Mouse (Mus musculus) heart, embryonic 11.5 days (tissue): ENCODE measurements around the gene Crybb1. TPM values are rescaled to one million over a fixed set of nuclear protein-coding genes. Genes with fewer than 3 reads are reported as not detected.

Experiments
- ATAC-seq: fragments of 200-750 bp; cut with Nextera tagmentation; replicated peaks from 2 replicates; pipeline ENCODE4 v1.8.0; 2017; ENCODE audit warnings: moderate library complexity; ENCODE audit not compliant: insufficient number of reproducible peaks, low FRiP score, low TSS enrichment
- H3K27ac ChIP-seq: fragments of 300-500 bp; sonication (generic); 2 replicates; pipeline ENCODE4 v1.5.1; 2014; ENCODE audit warnings: mild to moderate bottlenecking, low read depth, low read length
- H3K27me3 ChIP-seq: fragments of 300-500 bp; sonication (generic); 2 replicates; pipeline ENCODE4 v1.6.1; 2014; ENCODE audit warnings: mild to moderate bottlenecking, low read length, mixed read lengths; ENCODE audit not compliant: control insufficient read depth, insufficient read depth
- H3K36me3 ChIP-seq: fragments of 300-500 bp; sonication (generic); 2 replicates; pipeline ENCODE4 v1.6.1; 2014; ENCODE audit warnings: mild to moderate bottlenecking, low read length, moderate library complexity, mixed read lengths; ENCODE audit not compliant: control insufficient read depth, insufficient read depth
- H3K4me1 ChIP-seq: fragments of 300-500 bp; sonication (generic); 2 replicates; pipeline ENCODE4 v1.6.1; 2014; ENCODE audit warnings: low read length; ENCODE audit not compliant: control insufficient read depth, insufficient read depth
- H3K4me2 ChIP-seq: fragments of 300-500 bp; sonication (generic); 2 replicates; pipeline ENCODE4 v1.6.1; 2014; ENCODE audit warnings: mild to moderate bottlenecking, moderate library complexity
- H3K4me3 ChIP-seq: fragments of 300-500 bp; sonication (generic); 2 replicates; pipeline ENCODE4 v1.5.1; 2014; ENCODE audit warnings: low read depth, low read length
- H3K9ac ChIP-seq: fragments of 300-500 bp; sonication (generic); 2 replicates; pipeline ENCODE4 v1.6.1; 2014; ENCODE audit warnings: mild to moderate bottlenecking, low read depth, low read length, moderate library complexity
- H3K9me3 ChIP-seq: fragments of 300-500 bp; sonication (generic); replicated peaks from 2 replicates; pipeline ENCODE4 v1.6.1; 2016; ENCODE audit warnings: low read length; ENCODE audit not compliant: control insufficient read depth
- WGBS: fragments of 180-500 bp; shearing (Covaris S2); extraction: QIAGEN DNeasy Blood & Tissue Kit; methylation state at CpG from one replicate; pipeline ENCODE4 v1.1.7; 2014; ENCODE audit not compliant: insufficient replicate concordance; 5-methylcytosine and 5-hydroxymethylcytosine counted together
- polyA plus RNA-seq: library from polyadenylated mRNA; unstranded; fragments of >200 nt; fragmentation: Nextera tagmentation; extraction: Ambion mirVana; gene quantifications from 2 replicates; pipeline ENCODE4 v1.2.1, GENCODE M21; 2014

Crybb1 gene
- polyA plus RNA-seq, 1 experiment from 2014 or later, result not detected

DNA sequence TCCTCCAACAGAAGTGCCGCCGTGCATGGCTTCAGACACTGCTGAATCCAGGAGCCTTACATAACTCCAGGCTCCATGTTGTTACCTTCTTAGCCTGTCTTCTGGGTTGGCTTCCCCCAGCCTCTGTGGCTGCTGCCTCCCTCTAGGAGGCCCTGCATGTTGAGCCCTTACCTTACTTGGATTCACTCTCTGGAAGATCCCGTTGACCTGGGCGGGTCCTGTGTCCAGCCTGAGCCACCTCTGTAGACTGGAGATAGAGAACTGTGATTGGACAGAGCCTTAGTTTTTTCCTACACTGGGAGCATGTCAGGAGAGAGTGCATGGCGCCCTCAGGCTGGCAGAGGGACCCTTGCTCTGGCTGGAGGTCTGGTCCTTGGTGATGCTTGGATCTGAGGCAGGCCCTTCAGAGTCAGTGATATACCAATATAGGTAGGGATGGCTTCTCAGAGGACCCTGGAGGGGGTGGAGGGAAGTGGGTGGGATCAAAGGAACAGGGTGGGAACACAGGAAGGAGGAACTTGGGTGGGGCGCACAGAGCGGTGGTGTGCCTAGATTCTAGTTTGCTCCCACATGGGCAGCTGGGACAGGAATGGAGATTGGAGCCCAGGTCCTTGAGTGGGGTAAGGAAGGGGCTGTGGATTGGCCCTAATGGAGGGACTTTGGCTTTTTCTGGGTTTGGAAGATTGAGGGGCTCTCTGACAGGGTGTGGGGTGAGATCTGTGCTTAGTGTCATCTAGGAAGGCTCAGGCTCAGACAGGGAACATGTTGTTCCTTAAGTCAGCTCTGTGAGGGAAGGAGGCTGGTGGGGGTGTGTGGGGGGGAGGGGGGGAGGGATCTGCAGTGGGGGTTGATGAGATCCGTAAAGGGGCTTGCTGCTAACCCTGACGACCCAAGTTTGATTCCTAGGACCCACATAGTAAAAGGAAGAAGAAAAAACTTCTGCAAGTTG lies 32.9 kb downstream of the Crybb1 start:
- Histone ChIP-seq H3K4me3 (no peak overlapping the region), H3K4me1 (peaks cover 30% of the 10 kb centered on the region), H3K27ac (no peak overlapping the region), H3K36me3 (no peaks in the 10 kb centered on the region), H3K4me2 (no peak overlapping the region; the same call in 1 of the 2 replicates), H3K9me3 (no peaks in the 10 kb centered on the region), H3K27me3 (no peaks in the 10 kb centered on the region), H3K9ac (no peak overlapping the region)
- ATAC-seq, result no peak
- 69% methylated on average over 9 of the region's 9 CpGs for WGBS

DNA sequence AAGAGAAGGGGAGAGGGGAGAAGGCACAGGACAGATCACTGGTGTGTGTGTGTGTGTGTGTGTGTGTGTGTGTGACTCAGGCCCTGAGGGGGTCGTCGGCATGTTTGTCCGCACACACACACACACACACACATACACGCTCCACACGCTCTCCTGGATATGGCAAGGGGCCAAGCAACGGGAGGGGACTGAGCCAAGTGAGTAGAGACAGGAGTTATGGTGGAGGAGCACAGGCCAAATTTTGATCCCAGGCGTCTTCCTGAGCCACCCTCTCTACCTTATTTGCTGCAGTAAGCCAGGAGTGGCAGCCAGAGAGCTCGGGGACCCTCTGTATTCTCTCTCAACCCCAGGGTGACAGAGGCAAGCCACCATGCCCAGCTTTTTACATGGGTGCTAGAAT lies 33.6 kb downstream of the Crybb1 start:
- H3K27me3 ChIP-seq, result no peaks in the 10 kb centered on the region
- H3K4me3 ChIP-seq, result no peak overlapping the region
- no peaks in the 10 kb centered on the region for H3K9me3 ChIP-seq
- 72% methylated on average over 8 of the region's 8 CpGs for WGBS
- no peaks in the 10 kb centered on the region for H3K36me3 ChIP-seq
- no peak overlapping the region for H3K9ac ChIP-seq
- no peak overlapping the region for H3K4me2 ChIP-seq
- no peak overlapping the region for H3K27ac ChIP-seq
- ATAC-seq, result no peak
- peaks cover 23% of the 10 kb centered on the region for H3K4me1 ChIP-seq

DNA sequence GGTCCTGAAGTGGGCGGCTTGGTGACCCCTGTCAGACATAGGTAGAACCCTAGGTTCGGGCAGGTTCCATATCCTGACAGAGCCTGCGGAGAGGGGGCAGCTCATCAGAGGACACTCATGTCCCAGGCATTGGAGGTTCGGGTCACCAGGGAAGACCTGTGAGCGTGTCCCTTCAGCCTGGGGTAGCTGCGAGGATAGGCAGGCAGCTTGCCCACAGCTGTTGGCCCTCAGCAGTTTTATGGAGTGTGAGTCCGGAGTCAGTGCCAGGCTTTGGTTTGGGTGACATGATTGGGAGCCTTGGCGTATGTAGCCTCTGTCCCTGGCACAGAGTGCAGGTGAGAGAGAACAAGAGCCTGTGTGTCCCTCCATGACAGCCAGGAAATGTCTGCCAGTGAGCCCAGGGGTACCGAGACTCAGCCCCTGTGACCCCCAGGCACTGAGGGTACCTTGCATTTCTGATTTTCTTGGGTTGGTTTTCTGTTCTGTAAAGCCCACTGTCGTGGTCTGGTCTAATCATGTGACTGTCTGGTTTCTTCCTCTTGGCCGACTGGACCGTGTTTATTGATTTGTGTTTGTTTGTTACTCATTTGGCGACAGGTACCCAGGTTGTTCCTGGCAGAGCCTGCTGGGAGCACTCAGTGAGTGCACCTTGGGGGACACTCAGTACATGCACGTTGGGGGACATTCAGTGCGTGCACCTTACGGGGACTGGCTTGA lies 34.4 kb downstream of the Crybb1 start:
- ATAC-seq, result no peak
- Histone ChIP-seq H3K4me2 (no peak overlapping the region), H3K36me3 (no peaks in the 10 kb centered on the region), H3K9me3 (no peaks in the 10 kb centered on the region), H3K27me3 (no peaks in the 10 kb centered on the region), H3K9ac (no peak overlapping the region), H3K27ac (no peak overlapping the region), H3K4me1 (peaks cover 20% of the 10 kb centered on the region), H3K4me3 (no peak overlapping the region)
- WGBS, result 87% methylated on average over 16 of the region's 16 CpGs

DNA sequence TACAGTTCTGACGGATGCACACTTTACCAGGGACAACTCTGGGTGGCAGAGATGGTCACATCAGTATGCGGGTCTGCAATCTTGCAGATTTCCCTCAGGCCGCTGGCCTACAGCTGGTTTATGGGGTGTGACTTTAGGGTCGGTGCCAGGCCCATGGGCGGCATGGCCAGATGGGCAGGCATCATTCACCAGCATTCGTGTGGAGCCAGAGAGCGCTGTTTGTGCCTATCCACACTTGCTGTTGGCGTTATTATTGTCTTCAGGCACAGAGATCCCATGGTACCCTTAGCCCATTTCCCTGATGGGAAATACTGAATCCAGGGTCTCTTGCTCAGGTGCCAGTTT lies 34.9 kb downstream of the Crybb1 start:
- ATAC-seq, result no peak
- H3K4me2 ChIP-seq, result no peak overlapping the region
- WGBS, result 86% methylated on average over 8 of the region's 8 CpGs
- no peak overlapping the region for H3K27ac ChIP-seq
- H3K9me3 ChIP-seq, result no peaks in the 10 kb centered on the region
- peaks cover 22% of the 10 kb centered on the region; the same call in 1 of the 2 replicates for H3K4me1 ChIP-seq
- no peak overlapping the region for H3K4me3 ChIP-seq
- no peaks in the 10 kb centered on the region for H3K27me3 ChIP-seq
- H3K9ac ChIP-seq, result no peak overlapping the region
- no peaks in the 10 kb centered on the region for H3K36me3 ChIP-seq

GRCm38 (mm10) chr5:112291866-112292265 lies 36.3 kb downstream of the Crybb1 start:
- 91% methylated on average over 5 of the region's 5 CpGs for WGBS
- ATAC-seq, result no peak
- Histone ChIP-seq H3K27me3 (no peaks in the 10 kb centered on the region), H3K9ac (no peak overlapping the region), H3K9me3 (no peaks in the 10 kb centered on the region), H3K27ac (no peak overlapping the region), H3K36me3 (no peaks in the 10 kb centered on the region), H3K4me1 (peaks cover 27% of the 10 kb centered on the region; the same call in 1 of the 2 replicates), H3K4me3 (no peak overlapping the region), H3K4me2 (no peak overlapping the region)

DNA sequence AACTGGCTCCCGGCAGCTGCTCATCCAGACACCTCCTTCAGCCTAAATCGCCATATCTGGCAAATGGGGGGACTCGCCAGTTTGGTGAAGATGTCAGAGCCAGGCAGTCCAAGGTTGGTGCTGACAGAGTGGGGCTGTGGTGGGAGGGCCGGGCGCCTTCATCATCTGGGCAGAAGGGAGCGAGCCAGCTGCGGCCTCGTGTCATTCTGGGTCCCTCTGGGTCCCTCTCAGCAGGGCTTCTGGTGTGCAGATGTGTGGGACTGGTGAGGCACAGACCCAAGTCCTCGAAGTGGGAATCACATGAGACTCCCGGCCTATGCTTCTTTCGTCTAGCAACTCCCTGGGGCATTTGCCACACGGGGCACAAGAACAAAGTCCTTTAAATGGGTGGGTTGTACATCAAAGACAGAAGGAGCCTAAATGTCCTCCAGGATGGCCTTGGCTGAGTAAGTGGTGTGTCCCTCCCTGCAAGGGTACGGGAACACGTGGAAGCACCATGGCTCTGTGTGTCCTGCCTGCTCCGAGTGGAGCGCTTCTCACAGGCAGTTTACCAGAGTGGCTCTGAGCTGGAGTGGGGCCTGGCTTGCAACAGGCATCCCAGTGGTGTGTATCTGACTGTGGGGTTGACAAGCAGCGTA lies 36.8 kb downstream of the Crybb1 start:
- H3K9me3 ChIP-seq, result no peaks in the 10 kb centered on the region
- H3K27me3 ChIP-seq, result no peaks in the 10 kb centered on the region
- ATAC-seq, result no peak
- no peak overlapping the region for H3K9ac ChIP-seq
- H3K4me2 ChIP-seq, result no peak overlapping the region
- peaks cover 29% of the 10 kb centered on the region; the same call in 1 of the 2 replicates for H3K4me1 ChIP-seq
- no peak overlapping the region for H3K27ac ChIP-seq
- no peaks in the 10 kb centered on the region for H3K36me3 ChIP-seq
- 76% methylated on average over 16 of the region's 17 CpGs for WGBS
- H3K4me3 ChIP-seq, result no peak overlapping the region

DNA sequence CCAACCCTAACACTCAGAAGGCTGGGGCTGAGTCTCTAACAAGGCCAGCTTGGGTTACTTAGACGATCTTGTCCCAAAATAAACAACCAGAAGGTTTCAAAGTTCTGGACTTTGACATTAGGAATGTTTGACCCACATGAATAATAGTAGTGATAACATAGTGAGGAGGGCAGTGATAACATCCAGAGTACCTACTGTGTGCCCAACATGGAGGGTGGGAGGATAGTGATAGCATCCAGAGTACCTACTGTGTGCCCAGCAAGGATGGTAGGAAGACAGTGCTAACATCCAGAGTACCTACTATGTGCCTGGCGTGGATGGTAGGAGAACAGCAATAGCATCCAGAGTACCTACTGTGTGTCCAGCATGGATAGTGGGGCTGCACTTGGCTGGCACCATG lies 38.2 kb downstream of the Crybb1 start:
- ATAC-seq, result no peak
- H3K9me3 ChIP-seq, result no peaks in the 10 kb centered on the region
- peaks cover 19% of the 10 kb centered on the region; the same call in 1 of the 2 replicates for H3K4me1 ChIP-seq
- no peak overlapping the region for H3K4me2 ChIP-seq
- no peak overlapping the region for H3K4me3 ChIP-seq
- no peak overlapping the region for H3K9ac ChIP-seq
- H3K27ac ChIP-seq, result no peak overlapping the region
- no peaks in the 10 kb centered on the region for H3K27me3 ChIP-seq
- 58% methylated on average over 2 of the region's 2 CpGs for WGBS
- H3K36me3 ChIP-seq, result no peaks in the 10 kb centered on the region

GRCm38 (mm10) chr5:112294696-112295095 lies 39.1 kb downstream of the Crybb1 start:
- no peak for ATAC-seq
- no peak overlapping the region for H3K27ac ChIP-seq
- H3K4me2 ChIP-seq, result no peak overlapping the region
- no peaks in the 10 kb centered on the region for H3K27me3 ChIP-seq
- H3K9me3 ChIP-seq, result no peaks in the 10 kb centered on the region
- WGBS, result 81% methylated on average over 4 of the region's 4 CpGs
- H3K9ac ChIP-seq, result no peak overlapping the region
- H3K36me3 ChIP-seq, result no peaks in the 10 kb centered on the region
- H3K4me1 ChIP-seq, result peaks cover 23% of the 10 kb centered on the region; the same call in 1 of the 2 replicates
- no peak overlapping the region for H3K4me3 ChIP-seq
